Mouse (Mus musculus) gastrocnemius, adult 8-10 months (tissue): ENCODE measurements around the gene Arhgef9. TPM values are rescaled to one million over a fixed set of nuclear protein-coding genes. Genes with fewer than 3 reads are reported as not detected.

Source experiments
- DNase-seq, 2 experiments: peaks; one replicate each; pipeline ENCODE4 v3.0.0; 2022; ENCODE audit warnings: low spot score in 2 of 2
- total RNA-seq, 4 experiments: library from RNA; stranded (reverse); gene quantifications; 2 replicates each; pipeline ENCODE4 v1.2.4; 2022

Arhgef9 gene
- total RNA-seq = 10 to 100 TPM; 13.4 to 14.3 (median 14.0) TPM

DNA sequence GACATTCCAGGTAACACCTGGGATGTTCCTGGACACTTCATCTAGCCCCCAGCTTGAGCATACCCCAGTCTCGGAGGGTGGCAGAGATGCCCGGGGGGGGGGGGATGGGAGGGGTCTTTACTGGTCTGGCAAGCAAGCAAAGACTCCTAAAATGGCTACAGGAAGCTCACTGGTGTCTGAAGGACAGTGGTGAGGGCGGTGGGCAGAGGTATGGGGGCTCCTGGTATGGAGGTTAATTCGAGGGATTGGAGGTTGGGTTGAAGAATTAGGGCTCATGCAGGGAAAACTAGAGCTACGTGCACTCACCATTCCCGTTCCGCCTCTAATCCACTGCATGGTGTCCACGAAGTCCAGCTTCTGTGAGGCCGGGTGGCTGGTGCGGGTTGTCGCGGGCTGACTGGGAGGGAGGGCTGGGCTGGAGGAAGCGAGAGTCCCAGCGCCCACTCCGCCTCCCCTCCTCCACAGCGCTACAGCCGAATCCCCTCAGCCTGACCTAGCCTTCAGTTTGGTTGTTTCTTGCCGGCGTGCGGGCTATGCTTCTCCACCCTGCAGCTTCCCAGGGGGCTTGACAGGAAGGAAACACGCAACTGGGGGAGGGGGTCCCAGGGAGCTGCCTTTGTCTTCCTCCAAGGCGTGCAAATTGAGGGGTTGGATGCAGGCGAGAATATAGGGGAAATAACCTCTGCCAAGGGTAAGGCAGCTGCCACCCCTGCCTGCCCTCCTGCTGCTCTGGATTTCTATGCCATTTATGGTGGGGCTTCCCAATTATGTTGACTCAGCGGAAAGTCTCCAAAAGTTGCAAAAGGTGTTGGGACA, at the start of gene Arhgef9:
Gene Arhgef9 (minus strand): TSS at position 753 of the 816 bp plus-strand sequence.
- DNase-seq = no peak

DNA sequence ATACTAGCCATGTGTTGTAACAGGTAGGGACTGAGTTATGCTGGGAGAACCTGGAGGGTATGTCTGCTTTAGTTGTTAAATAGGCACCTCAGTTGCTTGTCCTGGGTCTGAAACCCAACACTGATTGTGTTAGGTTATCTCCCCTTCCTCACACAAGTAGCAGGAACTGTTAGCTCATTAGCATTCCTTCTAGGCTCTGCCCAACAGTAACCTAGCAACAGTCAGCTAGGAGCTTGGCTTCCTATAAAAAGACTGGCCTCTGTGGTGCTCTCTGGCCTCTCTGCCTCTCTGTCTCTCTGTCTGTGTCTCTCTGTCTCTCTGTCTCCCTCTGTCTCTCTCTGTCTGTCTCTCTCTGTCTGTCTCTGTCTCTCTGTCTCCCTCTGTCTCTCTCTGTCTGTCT, 42.2 kb upstream of the Arhgef9 start:
- no peak for DNase-seq

DNA sequence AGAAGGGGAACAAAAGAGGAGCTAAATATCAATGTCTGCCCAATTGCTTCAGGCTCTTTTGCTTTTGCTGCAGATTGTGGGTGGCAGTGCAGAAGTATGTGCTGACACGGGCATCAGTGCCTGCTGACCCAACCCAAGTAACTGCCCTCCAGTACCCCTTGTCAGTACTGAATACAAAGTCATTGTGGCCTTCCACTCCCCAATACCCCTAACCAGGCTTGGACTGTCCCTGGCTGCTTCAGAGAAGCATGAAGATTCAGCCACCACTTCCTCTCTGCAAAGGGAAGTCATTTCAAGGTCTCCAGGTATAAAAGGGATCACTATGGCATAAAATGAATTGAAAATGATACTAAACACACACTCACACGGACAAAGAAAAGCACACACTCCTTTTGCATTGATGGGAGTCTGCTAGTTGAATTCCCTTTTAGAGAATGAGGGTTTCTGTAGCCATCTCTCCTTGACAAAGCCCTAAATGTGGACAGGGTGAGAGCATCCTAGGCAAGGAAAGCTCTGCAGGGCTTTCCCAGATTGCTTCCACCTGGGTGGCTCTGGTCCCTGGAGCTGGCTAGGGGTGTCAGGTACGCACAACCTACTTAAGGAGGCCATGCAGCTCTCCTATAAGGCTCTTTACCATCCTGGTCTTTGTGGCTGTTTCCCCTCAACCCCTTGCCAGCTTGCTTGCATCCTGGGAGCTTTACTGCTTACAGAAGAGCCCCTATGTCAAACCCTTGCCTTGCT, 1.1 kb downstream of the Arhgef9 start:
- no peak for DNase-seq

DNA sequence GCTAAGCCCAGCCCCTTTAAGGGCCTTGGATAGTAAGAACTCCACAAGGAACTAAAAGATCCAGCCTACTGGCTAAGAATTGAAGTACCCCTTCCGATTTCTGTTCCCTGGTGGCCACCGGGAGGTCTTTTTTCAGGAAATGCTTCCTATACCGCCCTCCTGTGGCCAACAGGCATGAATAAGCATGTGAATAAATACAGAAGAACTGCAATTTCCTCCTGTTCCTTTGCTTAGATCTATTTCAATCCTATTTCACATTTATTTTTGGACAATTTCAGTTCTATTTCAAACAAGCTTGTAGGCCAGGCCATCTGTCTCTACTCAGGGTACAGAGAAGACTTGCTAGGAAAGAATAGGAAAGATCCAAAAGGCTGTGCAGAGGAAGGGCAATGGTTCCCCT, 20.7 kb downstream of the Arhgef9 start:
- peak; percentile 2 to 13 for DNase-seq

DNA sequence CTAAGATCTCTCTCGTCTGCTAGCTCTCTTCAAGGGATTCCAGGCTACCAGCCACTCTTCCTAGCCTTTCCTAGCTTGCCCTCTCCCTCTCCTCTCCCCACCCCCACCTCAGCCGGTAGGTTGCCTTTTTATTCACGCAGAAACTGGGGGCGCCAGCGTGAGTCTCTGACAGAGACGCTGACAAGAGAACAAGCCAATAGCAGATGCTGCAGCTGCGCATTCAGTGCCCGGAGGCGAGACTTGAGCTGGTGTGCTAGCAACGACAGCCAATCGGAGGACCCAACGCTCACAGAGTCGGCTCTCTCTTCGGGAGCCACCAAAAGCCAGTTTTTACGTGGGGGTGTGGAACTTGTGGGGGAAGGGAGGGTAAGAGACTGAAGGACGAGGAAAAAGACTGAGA, 30.3 kb downstream of the Arhgef9 start:
- DNase-seq = peak; percentile 71 to 84

DNA sequence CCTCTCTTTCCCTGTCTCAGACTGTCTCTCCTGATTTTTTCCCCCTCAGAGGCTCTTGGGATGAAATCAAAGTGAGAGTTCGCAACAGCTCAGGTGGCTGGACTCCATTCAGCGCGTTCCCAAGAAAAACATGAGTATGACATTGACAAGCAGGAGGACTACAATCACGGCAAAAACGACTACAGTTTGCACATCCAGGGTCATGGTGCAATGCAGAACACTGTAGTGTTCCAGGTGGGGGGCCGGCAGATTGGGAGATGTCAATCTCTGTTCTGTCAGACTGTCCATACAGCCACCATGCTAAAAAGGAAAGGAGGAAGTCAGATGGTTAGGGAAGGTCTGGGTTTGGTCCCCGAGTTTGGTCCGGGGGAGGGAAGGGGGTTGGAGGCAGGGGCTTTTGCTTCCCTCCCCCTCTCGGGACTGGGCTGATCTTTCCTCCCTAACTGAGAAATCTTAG, 31.0 kb downstream of the Arhgef9 start:
- DNase-seq = peak in 1 of 2 experiments; percentile 2

- DNase-seq = no peak
Observed at GRCm38 (mm10) chrX:95164140-95164539, 32.5 kb downstream of the Arhgef9 start.

DNA sequence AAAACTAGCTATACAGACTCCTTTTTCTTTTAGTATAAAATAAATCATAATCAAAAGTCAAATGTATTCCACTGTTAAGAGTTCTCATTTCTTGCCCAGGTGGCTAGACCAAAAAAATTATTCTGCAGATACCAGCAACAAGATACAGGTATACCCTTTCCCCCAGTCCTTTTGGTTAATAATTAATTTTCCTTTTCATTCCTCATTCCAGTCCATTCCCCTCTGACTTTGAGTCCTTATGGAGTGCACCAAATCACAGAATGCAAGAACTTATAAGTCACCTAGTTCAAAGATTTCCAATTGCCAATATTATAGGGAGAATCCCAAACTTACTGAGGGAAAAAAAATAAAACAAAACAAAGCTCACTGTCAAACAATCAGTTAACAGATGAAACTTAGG, 33.2 kb downstream of the Arhgef9 start:
- DNase-seq = no peak

GRCm38 (mm10) chrX:95156833-95157386, 39.7 kb downstream of the Arhgef9 start:
- DNase-seq = no peak

DNA sequence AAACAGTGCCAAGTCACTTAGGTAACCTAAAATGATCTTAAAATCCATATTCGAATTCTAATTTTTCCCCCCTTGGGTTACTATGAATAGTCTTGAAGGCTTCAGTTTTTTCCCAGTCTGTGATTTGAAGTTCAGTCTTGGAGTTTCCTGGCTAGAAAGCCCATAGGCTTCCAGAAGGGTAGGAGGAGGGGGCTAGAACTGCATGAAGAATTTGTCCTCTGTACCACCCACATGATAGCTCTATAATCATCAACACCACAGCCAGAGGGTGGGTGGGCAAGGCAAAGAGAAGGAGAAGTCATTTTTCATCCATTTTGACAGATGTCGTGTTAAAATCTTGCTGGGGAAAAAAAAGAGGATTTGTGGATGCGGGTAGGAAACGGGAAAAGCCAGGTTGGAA, 58.0 kb downstream of the Arhgef9 start:
- DNase-seq = no peak

DNA sequence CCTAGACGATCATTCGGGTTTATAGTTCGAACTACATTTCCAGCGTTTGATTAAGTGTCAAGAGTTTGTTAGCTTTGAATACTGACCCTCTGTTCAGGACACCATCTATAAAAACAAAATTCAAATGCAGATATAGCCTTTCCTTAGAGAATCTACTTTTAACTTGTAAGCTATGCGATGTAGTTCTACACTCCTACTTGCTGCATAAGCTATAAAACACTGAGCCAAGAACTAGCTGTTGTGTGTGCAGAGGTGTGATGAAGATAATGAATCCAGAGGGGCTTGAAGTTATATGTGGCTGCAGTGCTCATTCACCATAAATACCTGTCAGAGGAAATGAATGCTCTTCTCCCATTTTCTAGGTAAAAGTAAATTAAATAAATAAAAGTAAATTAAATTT, 63.2 kb downstream of the Arhgef9 start:
- no peak for DNase-seq

GRCm38 (mm10) chrX:95132996-95133395, 63.7 kb downstream of the Arhgef9 start:
- DNase-seq = no peak

GRCm38 (mm10) chrX:95131783-95132182, 64.9 kb downstream of the Arhgef9 start:
- no peak for DNase-seq

DNA sequence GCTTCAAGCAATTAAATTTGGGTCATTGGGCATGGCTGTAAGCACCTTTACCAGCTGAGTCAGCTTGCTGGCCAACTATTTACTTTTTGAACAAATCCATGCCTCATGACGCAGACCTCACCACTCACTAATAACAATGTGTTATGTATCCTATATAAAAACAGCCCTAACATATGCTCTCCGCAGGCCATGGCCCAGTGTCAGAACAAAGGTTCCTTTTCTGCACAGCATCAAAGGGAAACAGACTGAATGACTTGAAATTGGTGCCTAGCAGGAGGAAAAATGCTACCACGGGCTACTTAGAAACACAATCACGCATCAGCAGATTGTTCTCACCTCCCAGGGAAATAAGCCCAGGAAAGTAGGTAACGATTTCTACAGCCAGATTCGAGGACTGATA, 73.2 kb downstream of the Arhgef9 start:
- DNase-seq = no peak

GRCm38 (mm10) chrX:95104361-95104760, 92.3 kb downstream of the Arhgef9 start:
- DNase-seq = no peak

- no peak for DNase-seq
Observed at GRCm38 (mm10) chrX:95087674-95088073, 109.0 kb downstream of the Arhgef9 start.

- DNase-seq = no peak
Observed at GRCm38 (mm10) chrX:95077013-95077699, 119.5 kb downstream of the Arhgef9 start.

GRCm38 (mm10) chrX:95027907-95028306, 168.7 kb downstream of the Arhgef9 start:
- no peak for DNase-seq

- peak; percentile 29 to 59 for DNase-seq
Observed at GRCm38 (mm10) chrX:95026361-95026892, 170.2 kb downstream of the Arhgef9 start, which contains the start of gene Spin4. Gene Spin4 (minus strand): TSS chrX:95026682.

DNA sequence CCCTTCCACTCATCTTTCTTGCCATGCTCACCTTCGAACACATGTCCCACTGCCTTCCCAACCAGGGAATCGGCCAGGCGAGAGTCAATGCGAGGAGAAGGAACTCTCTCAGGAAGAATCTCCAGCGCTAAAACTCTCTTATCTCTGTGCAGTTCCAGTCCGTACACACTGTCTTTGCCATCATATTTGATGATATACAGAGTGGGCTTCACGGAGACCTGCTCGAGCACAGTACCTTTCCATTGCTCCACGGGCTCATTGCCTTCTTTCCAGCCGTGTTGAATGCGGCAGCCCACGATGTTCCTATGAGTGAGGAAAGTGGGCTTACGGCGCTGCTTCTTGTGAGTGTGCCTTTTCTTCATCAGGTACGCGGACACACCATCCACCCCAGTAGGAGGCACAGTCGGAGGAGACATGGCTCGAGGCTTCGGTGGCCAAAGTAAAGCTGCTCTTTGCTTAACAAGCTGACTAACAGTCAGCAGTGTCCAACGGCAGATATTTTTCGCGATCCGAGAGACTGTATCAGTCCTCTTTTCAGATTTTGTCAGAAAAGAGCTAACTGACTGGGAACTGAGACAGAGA, 170.8 kb downstream of the Arhgef9 start:
- DNase-seq = no peak

GRCm38 (mm10) chrX:95012033-95012432, 184.6 kb downstream of the Arhgef9 start:
- DNase-seq = no peak
